Mouse (Mus musculus): ENCODE measurements around the gene Slc13a4. TPM values are rescaled to one million over a fixed set of nuclear protein-coding genes. Genes with fewer than 3 reads are reported as not detected.
A peak's percentile ranks its signal among the peaks of the same experiment; 100 is the strongest.

The Slc13a4 gene
- total RNA-seq (2021) = 1 to 10 TPM; 3.2 to 3.9 TPM
- long read RNA-seq, partial matches to known transcripts = 0 of 4 reads
- long read RNA-seq, other reads (novel, unspliced or antisense) = 0 of 4 reads

- DNase-seq (ENCODE audit: low spot score in 2 of 2) = no peak
Observed at GRCm38 (mm10) chr6:35308037-35308436, at the start of gene Slc13a4. Gene Slc13a4 (minus strand): TSS chr6:35308131.

- peak in 1 of 2 experiments; percentile 50 for DNase-seq (ENCODE audit: low spot score in 2 of 2)
Observed at GRCm38 (mm10) chr6:35355320-35355719, 47.4 kb upstream of the Slc13a4 start.

GRCm38 (mm10) chr6:35354622-35354998, 46.7 kb upstream of the Slc13a4 start:
- DNase-seq (ENCODE audit: low spot score in 2 of 2) = no peak

- DNase-seq (ENCODE audit: low spot score in 2 of 2) = no peak
Observed at GRCm38 (mm10) chr6:35353846-35354621, 46.1 kb upstream of the Slc13a4 start.

GRCm38 (mm10) chr6:35353416-35353815, 45.5 kb upstream of the Slc13a4 start:
- no peak for DNase-seq (ENCODE audit: low spot score in 2 of 2)

GRCm38 (mm10) chr6:35352867-35353266, 44.9 kb upstream of the Slc13a4 start:
- no peak for DNase-seq (ENCODE audit: low spot score in 2 of 2)

- DNase-seq (ENCODE audit: low spot score in 2 of 2) = no peak
Observed at GRCm38 (mm10) chr6:35351826-35352225, 43.9 kb upstream of the Slc13a4 start.

- DNase-seq (ENCODE audit: low spot score in 2 of 2) = peak in 1 of 2 experiments; percentile 51
Observed at GRCm38 (mm10) chr6:35349784-35350183, 41.9 kb upstream of the Slc13a4 start.

- no peak for DNase-seq (ENCODE audit: low spot score in 2 of 2)
Observed at GRCm38 (mm10) chr6:35338640-35339039, 30.7 kb upstream of the Slc13a4 start.

- no peak for DNase-seq (ENCODE audit: low spot score in 2 of 2)
Observed at GRCm38 (mm10) chr6:35337836-35338235, 29.9 kb upstream of the Slc13a4 start.

- no peak for DNase-seq (ENCODE audit: low spot score in 2 of 2)
Observed at GRCm38 (mm10) chr6:35335452-35335851, 27.5 kb upstream of the Slc13a4 start.

GRCm38 (mm10) chr6:35334278-35334677, 26.3 kb upstream of the Slc13a4 start:
- DNase-seq (ENCODE audit: low spot score in 2 of 2) = no peak

- DNase-seq (ENCODE audit: low spot score in 2 of 2) = no peak
Observed at GRCm38 (mm10) chr6:35333632-35334031, 25.7 kb upstream of the Slc13a4 start.

- no peak for DNase-seq (ENCODE audit: low spot score in 2 of 2)
Observed at GRCm38 (mm10) chr6:35330834-35331233, 22.9 kb upstream of the Slc13a4 start.

GRCm38 (mm10) chr6:35329956-35330355, 22.0 kb upstream of the Slc13a4 start:
- DNase-seq (ENCODE audit: low spot score in 2 of 2) = no peak

GRCm38 (mm10) chr6:35326111-35326515, 18.2 kb upstream of the Slc13a4 start, which contains the start of gene Fam180a:
Gene Fam180a (minus strand): TSS chr6:35326141.
- DNase-seq (ENCODE audit: low spot score in 2 of 2) = peak in 1 of 2 experiments; percentile 20

GRCm38 (mm10) chr6:35324306-35324705, 16.4 kb upstream of the Slc13a4 start:
- no peak for DNase-seq (ENCODE audit: low spot score in 2 of 2)

- no peak for DNase-seq (ENCODE audit: low spot score in 2 of 2)
Observed at GRCm38 (mm10) chr6:35323046-35323445, 15.1 kb upstream of the Slc13a4 start.

GRCm38 (mm10) chr6:35321105-35321504, 13.2 kb upstream of the Slc13a4 start:
- no peak for DNase-seq (ENCODE audit: low spot score in 2 of 2)

GRCm38 (mm10) chr6:35319850-35320249, 11.9 kb upstream of the Slc13a4 start:
- no peak for DNase-seq (ENCODE audit: low spot score in 2 of 2)

- DNase-seq (ENCODE audit: low spot score in 2 of 2) = no peak
Observed at GRCm38 (mm10) chr6:35313520-35313919, 5.6 kb upstream of the Slc13a4 start.

- no peak for DNase-seq (ENCODE audit: low spot score in 2 of 2)
Observed at GRCm38 (mm10) chr6:35309406-35309805, 1.5 kb upstream of the Slc13a4 start.

- DNase-seq (ENCODE audit: low spot score in 2 of 2) = no peak
Observed at GRCm38 (mm10) chr6:35307136-35307535, 795 bp downstream of the Slc13a4 start.
